Mouse (Mus musculus) retina, postnatal 7 days (tissue): ENCODE data around the gene Mvb12b.

Experiments
- DNase-seq: peaks from one replicate; pipeline ENCODE4 v3.0.0-alpha.2; 2012; ENCODE audit warnings: low read depth, low spot score

The Mvb12b gene

GRCm38 (mm10) chr2:33886386-33887327 lies 1.1 kb downstream of the Mvb12b start:
- peak; percentile 30 for DNase-seq

DNA sequence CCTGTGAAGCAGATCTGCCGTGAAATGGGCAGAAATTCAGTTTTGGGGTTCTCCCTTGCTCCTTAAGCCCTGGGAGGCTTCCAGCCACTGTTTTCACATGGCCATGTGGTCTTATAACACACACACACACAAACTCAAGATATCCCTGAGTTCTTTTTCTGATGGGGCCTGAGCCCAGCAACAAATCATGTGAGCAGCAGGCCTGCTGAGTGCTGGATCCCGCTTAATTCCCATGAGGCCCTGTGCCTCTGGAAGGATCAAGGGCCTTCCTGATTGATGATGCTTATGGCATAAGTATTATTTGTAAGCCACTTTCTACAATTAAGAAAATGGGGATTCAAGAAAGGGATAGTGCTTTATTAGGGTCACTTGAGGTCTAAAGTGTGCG lies 2.5 kb downstream of the Mvb12b start:
- DNase-seq, result no peak

DNA sequence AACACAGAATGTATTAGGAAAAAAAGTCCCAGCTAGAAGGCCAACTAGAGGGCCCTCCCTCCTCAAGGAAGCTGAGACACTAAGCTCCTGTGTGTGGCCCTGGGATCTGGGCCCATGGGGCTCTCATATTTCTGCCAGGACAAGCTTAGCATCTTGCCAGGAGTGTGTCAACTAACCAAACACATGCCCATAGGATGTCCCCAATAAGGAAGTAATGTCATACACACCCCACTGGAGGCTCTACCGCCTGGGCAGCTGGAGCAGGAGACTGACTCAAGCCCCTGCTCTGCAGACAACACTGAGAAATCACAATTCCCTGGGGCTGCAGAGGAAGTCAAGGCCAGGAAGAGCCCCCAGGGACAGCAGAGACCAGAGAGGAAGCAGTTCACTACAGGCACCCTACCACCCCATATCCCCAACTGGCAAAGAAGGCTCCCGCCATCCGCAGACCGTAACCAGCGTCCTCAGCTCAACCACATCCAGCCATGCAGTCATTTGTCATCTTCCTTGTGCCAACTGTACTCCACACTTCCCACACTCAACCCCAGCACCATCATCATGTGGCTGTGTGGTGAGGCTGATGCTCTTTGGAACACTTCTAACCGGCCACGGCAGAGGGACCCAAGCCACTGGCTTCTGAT lies 3.0 kb downstream of the Mvb12b start:
- no peak for DNase-seq

- DNase-seq, result no peak
These were observed 8.5 kb downstream of the Mvb12b start for GRCm38 (mm10) chr2:33879223-33879622.

GRCm38 (mm10) chr2:33878437-33878836 lies 9.3 kb downstream of the Mvb12b start:
- DNase-seq, result no peak

- no peak for DNase-seq
These were observed 9.9 kb downstream of the Mvb12b start for GRCm38 (mm10) chr2:33877663-33878360.

- DNase-seq, result peak; percentile 61
These were observed 11.0 kb downstream of the Mvb12b start for GRCm38 (mm10) chr2:33876529-33877290.

- no peak for DNase-seq
These were observed 12.2 kb downstream of the Mvb12b start for GRCm38 (mm10) chr2:33875594-33875993.

DNA sequence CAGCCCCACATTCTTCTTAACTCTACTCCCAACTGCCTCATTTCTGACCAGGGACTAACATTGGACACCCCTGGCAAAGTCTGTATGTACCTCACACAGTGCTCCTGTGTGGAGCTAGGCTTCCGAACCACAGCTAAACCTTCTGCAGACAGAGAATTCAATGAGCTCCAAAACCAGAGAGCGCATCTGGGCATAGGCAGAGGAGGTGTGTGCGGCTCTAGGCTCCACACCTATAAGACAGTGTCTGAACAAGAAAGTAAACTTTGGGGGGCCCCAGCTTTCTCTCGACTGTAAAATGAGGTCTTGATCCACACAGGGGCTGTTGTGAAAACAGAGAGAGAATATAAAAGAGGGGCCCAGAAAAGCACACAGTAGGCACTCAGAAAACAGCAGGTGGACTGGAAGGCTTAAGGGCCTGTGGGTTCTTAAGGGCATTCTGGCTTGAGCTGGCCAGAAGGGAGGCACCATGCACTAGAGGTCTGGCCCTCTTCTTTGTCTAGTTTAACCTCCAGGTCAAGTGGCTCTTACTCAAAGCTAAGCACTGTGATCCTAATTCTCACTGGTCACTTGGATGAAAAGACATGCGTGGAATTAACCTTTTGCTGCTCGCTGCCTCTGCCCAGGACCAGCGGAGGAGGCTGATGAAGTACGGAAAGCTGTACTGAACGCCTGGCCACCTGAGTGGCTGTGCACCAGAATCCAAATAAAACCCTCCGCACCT lies 12.7 kb downstream of the Mvb12b start:
- DNase-seq, result no peak

- DNase-seq, result no peak
These were observed 13.4 kb downstream of the Mvb12b start for GRCm38 (mm10) chr2:33874367-33874766.

DNA sequence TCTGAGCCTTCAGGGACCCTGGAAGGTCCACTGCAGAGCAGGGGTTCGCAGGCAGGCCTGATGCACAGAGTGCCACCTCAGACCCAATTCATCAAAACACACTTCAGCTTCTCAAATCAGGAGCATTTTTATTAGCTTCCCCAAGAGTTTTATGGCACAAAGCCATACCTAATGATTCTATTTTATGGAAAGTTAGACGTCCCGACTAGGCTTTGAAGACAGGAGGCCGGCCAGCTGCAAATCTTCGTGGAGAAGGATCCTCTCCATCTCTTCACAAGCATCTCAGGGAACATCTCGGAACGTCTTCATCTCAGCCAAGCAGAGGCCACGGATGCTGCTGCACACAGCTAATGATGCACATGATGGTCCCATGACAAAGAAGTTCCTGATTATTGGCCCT lies 14.2 kb downstream of the Mvb12b start:
- no peak for DNase-seq

DNA sequence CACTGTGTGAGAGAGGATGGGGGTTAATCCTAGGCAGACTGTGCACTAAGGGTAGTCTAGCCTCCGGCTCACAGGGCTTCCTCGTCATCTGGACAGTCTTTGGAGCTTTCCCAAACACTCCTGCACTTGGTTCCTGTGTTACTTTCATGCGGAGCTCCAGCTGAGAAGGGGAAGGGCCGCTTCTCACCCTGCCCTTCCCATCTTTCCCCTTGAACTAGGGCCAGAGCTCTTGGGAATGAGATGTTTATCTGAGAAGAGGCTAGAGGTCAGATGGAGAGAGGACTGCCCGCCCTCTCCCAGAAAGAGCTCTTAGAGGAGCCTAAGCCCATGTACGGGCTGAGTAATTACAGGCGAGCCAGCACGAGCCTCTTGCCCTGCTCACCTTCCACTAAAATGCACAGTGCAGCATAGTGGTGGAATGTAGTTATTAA lies 14.9 kb downstream of the Mvb12b start:
- DNase-seq, result no peak

DNA sequence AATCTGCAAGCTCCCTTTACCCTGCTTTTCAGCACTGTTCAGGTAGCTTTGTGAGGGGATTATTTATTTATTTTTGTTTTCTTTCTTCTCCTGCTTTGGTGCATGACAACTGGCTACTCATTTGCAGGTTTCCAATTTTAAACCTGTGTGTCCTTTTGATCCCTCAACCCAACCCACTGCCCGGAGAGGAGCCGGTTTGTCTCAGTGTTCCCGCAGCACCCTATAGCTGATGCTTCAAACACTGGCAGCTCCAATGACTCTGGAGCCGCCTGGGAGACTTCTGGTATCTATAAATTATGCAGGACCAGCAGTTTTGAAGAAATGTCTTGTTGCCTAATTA lies 16.6 kb downstream of the Mvb12b start:
- no peak for DNase-seq

DNA sequence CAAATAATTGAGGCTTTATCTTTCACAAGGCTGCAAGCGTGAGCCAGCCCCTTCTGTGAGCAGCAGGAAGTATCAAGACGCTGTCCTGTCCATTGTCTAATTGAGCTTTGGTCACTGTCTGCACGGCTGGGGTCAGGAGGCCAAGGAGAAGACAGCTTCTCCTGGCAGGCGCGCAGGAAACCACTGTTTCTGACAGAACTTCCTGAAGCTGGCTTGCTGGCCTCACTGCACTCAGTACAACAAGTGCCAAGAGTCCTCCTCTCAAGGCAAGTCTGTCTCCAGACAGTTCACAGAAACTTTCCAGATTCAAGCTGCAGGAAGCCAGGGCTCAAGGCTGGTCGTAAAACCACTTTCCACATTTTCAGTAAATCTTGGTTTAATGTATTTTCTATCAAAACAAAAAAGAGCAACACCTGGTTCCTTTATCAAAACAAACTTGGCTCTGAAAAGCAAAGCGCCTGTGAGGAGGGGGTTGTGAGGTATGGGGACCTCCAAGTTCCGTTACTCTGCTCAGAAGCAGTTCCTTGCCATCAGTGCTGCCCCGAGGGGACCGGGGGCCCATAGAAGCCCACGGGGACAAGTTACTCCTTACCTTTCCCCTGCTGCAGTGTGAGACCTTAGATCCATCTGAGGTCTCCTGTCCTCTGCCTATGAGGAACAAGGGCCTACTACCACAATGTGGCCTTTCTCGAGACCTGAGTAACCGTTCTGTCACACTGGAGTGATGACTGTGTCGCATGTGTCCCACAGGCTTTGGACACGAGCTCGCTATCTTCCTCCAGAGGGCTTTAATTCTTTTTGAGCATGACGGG lies 17.2 kb downstream of the Mvb12b start:
- no peak for DNase-seq

DNA sequence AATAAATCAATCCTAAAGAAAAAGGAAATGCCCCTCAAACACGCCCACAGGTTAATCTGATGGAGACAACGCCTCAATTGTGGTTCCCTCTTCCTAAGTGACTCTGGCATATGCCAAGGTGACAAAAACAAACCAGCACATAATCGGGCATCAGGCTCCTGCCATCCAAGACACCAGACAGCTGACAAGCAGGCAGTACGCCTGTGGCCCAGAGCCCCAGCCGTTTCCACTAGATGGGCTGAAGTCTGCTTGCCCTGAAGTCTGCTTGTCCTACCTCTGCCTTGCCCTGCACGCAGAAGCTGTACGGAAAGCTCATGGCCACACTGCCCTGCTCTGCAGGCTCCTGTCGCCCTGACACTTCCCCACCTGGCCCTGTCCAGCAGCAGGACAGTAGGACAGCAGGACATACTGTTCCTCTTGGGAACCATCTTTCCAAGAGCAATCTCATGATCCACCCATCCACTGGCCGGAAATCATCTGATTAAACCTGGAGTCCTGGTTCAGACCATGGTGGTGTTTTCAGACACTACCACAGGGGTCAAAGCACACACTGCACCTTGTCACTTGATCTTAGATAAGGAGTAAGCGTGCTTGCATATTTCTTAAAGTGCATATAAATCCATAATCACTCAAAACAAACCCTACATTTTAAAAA lies 17.9 kb downstream of the Mvb12b start:
- no peak for DNase-seq

DNA sequence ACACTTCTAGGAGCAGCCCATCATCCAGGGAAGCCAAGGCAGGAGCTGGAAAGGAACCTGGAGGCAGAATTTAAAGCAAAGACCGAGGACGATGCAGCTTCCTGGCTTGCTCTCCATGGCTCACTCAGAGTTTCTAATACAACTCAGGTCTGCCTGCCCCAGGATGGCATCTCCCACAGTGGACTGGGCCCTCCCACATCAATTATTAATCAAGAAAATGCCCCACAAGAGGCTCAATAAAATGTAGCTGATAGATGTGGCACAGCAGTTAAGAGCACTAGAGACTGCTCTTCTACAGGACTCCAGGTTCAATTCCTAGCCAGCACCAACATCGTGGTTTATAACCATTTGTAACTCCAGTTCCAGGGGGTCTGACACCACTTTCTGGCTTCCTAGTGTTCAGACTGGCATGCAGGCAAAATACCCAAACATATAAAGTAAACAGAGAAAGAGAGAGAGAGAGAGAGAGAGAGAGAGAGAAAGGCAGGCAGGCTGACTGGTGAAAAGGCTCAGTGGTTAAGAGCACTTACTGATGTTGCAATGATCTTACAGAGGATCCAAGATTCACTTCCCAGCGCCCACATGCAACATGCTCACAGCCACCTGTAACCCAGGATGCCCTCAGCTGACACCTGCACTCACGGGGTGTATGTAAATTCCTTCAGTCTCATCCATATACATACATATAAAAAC lies 18.6 kb downstream of the Mvb12b start:
- DNase-seq, result no peak

DNA sequence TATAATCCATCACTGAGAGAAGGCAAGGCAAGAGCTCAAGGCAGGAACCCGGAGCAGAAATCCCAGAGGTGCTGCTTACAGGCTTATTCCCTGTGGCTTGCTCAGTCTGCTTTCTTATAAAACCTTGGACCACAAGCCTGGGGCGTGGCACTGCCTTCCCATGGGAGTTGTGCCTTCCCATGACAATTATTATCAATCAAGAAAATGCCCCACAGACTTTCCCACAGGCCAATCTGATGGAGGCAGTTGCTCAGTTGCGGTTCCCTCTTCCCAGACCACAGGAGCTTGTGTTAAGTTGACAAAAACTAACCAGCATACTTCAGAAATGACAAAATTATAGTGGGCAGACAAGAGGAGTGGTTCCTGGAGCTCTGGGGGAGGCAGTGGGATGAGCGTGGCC lies 19.4 kb downstream of the Mvb12b start:
- no peak for DNase-seq

DNA sequence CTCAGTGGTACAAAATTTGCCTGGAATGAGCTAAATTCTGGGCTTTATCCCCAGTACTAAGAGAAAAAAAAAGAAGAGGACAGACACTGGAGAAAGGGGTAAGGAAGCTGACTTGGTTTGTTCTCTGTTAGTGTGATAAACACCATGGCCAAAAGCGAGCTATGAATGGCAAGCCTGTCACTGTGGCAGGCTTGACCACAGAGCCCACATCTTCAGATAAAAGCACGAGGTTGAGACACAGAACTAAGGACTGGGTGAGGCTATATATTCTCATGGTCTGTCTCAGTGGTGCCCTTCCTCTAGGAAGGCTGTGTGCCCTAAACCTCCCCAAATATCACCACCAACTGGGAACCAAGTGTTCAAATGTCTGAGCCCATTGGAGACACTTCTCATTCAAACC lies 31.0 kb downstream of the Mvb12b start:
- no peak for DNase-seq
